Mouse (Mus musculus) bone marrow, adult 2 months (tissue): ENCODE data around the gene Slc22a4.

ENCODE experiments used
- CTCF ChIP-seq: fragments of 200-500 bp; IDR thresholded peaks from 2 replicates; pipeline ENCODE4 v1.5.1; 2011; ENCODE audit warnings: low read length, control low read depth; ENCODE audit not compliant: control insufficient read depth, insufficient read depth
- POLR2A ChIP-seq: fragments of 200-500 bp; IDR thresholded peaks from 2 replicates; pipeline ENCODE4 v1.6.1; 2011; ENCODE audit warnings: low read depth, mild to moderate bottlenecking, control low read depth, low read length, borderline replicate concordance; ENCODE audit not compliant: control insufficient read depth

DNA sequence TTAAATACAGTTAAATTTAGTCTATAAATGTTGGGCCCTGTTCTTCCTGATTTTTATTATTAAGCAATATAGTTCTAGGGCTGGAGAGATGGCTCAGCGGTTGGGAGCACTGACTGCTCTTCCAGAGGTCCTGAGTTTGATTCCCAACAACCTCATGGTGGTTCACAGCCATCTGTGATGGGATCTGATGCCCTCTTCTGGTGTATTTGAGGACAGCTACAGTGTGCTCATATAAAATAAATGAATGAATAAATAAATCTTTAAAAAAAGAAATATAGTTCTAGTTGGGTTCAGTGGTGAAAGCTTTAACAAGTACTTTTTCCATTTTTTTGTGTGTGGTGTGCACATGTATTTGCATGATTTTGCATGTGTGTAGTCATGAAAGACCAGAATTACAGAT, 38.7 kb downstream of the Slc22a4 start:
- TF ChIP-seq POLR2A (no peak), CTCF (no peak)
